In the genomic region with DNA sequence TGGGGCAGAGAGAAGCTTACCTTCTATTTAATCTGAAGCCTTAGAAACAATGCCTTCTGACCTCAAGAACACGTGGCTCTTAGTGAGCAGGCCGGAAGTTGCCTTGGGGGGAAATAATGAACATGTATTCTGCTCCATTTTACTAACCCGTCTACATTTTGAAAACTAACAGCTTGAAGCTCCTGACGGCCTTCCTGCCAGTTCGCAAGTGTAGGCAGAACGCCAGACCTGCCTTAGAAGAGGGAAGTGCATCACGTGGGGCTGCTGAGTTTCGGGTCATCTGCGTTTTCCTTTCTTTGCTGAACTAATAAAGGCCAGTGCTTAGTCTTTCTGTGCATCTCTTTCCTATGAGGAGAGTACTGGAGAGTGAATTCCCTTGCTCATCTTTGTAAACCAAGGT, we compare ENCODE assay signal across 9 mouse cellular contexts. TPM values are rescaled to one million over a fixed set of nuclear protein-coding genes. Genes with fewer than 3 reads are reported as not detected.
DNase-seq lines count a peak whose midpoint lies in the region; ATAC-seq and TF ChIP-seq lines count a peak whose summit lies in the region.
"Had no signal": no experiment of that assay in that cellular context is flagged by ENCODE, and none has a peak within 500 bp of the region (broad histone marks: within the 10 kb centered on the region; RNA-seq: fewer than 3 reads in every experiment).

No protein-coding gene starts in this region.

- no peak overlapping the region for H3K4me2 ChIP-seq in embryonic facial prominence, embryonic 14.5 days (ENCODE audit: low read depth, low read length)
- no peak overlapping the region for H3K4me2 ChIP-seq in intestine, postnatal 0 days (replicated peaks; ENCODE audit: low read depth)

- no peaks in the 10 kb centered on the region for H3K27me3 ChIP-seq in embryonic facial prominence, embryonic 14.5 days (replicated peaks; ENCODE audit: control insufficient read depth, insufficient read depth, low read length)
- H3K27me3 ChIP-seq in embryonic facial prominence, embryonic 10.5 days (replicated peaks; ENCODE audit: low read depth, poor library complexity, severe bottlenecking), result no peaks in the 10 kb centered on the region
- no peaks in the 10 kb centered on the region for H3K27me3 ChIP-seq in cerebellum, adult 2 months (ENCODE audit: control insufficient read depth, insufficient read depth, low read length)
- H3K27me3 ChIP-seq in intestine, postnatal 0 days (replicated peaks; ENCODE audit: control insufficient read depth, insufficient read depth, low read length), result no peaks in the 10 kb centered on the region

- peak; percentile 30 for DNase-seq in embryonic facial prominence, embryonic 14.5 days (ENCODE audit: low spot score)
- DNase-seq in embryonic facial prominence, embryonic 10.5 days (ENCODE audit: low spot score), result no peak
- DNase-seq in CD4-positive, CD25-positive, alpha-beta regulatory T cell, adult 2 months (ENCODE audit: low read depth, low spot score), result peak; percentile 52
- DNase-seq in heart, postnatal 36 days, result peak; percentile 47 to 67
- DNase-seq in monocyte, adult 2 months (ENCODE audit: low read depth in 1 of 2, low spot score in 2 of 2), result peak; percentile 56 to 70
- no peak for DNase-seq in cerebellum, adult 2 months
- no peak for DNase-seq in left cerebral cortex, adult 2 months (ENCODE audit: extremely low spot score in 1 of 2, low spot score in 2 of 2)

- no peaks in the 10 kb centered on the region for H3K36me3 ChIP-seq in embryonic facial prominence, embryonic 14.5 days (ENCODE audit: control insufficient read depth, insufficient read depth, low read length)
- H3K36me3 ChIP-seq in embryonic facial prominence, embryonic 10.5 days (replicated peaks), result no peaks in the 10 kb centered on the region
- no peaks in the 10 kb centered on the region for H3K36me3 ChIP-seq in intestine, postnatal 0 days (ENCODE audit: control insufficient read depth, insufficient read depth)

- H3K4me3 ChIP-seq in embryonic facial prominence, embryonic 14.5 days (ENCODE audit: low read depth, low read length), result no peak overlapping the region
- H3K4me3 ChIP-seq in embryonic facial prominence, embryonic 10.5 days, result no peak overlapping the region
- H3K4me3 ChIP-seq in cerebellum, adult 2 months (replicated peaks; ENCODE audit: insufficient read depth, low read depth, low read length), result no peak overlapping the region
- H3K4me3 ChIP-seq in left cerebral cortex, adult 2 months, result no peak overlapping the region
- H3K4me3 ChIP-seq in intestine, postnatal 0 days (ENCODE audit: low read depth, low read length), result no peak overlapping the region

- no peaks in the 10 kb centered on the region for H3K4me1 ChIP-seq in embryonic facial prominence, embryonic 14.5 days (ENCODE audit: control insufficient read depth, insufficient read depth, low read length)
- H3K4me1 ChIP-seq in embryonic facial prominence, embryonic 10.5 days, result no peaks in the 10 kb centered on the region
- no peaks in the 10 kb centered on the region; the same call in 1 of the 2 replicates for H3K4me1 ChIP-seq in cerebellum, adult 2 months (ENCODE audit: control insufficient read depth, insufficient read depth, low read length)
- H3K4me1 ChIP-seq in intestine, postnatal 0 days (replicated peaks; ENCODE audit: control insufficient read depth, insufficient read depth, low read length), result no peaks in the 10 kb centered on the region

- WGBS in embryonic facial prominence, embryonic 14.5 days, result 64% methylated on average over 9 of the region's 9 CpGs
- 82% methylated on average over 9 of the region's 9 CpGs for WGBS in embryonic facial prominence, embryonic 10.5 days
- 14% methylated on average over 9 of the region's 9 CpGs for WGBS in cerebellum, adult 2 months
- WGBS in intestine, postnatal 0 days, result 55% methylated on average over 9 of the region's 9 CpGs

- intact Hi-C loops in heart, postnatal 36 days (cut with DNase I), result no loop called here
- intact Hi-C loops in left cerebral cortex, adult 2 months (cut with DNase I), result no loop called here

- no peak overlapping the region for H3K27ac ChIP-seq in embryonic facial prominence, embryonic 14.5 days (replicated peaks; ENCODE audit: low read depth, low read length)
- no peak overlapping the region for H3K27ac ChIP-seq in embryonic facial prominence, embryonic 10.5 days (replicated peaks)
- H3K27ac ChIP-seq in cerebellum, adult 2 months (ENCODE audit: insufficient read depth, low read length), result no peak overlapping the region
- H3K27ac ChIP-seq in left cerebral cortex, adult 2 months, result no peak overlapping the region
- H3K27ac ChIP-seq in intestine, postnatal 0 days (ENCODE audit: low read depth, low read length), result no peak overlapping the region

- no peak overlapping the region for H3K9ac ChIP-seq in embryonic facial prominence, embryonic 14.5 days (ENCODE audit: low read depth, low read length)
- H3K9ac ChIP-seq in intestine, postnatal 0 days (ENCODE audit: low read depth, low read length), result no peak overlapping the region

- no peaks in the 10 kb centered on the region for H3K9me3 ChIP-seq in embryonic facial prominence, embryonic 14.5 days (ENCODE audit: control insufficient read depth, low read length)
- H3K9me3 ChIP-seq in embryonic facial prominence, embryonic 10.5 days, result no peaks in the 10 kb centered on the region
- no peaks in the 10 kb centered on the region for H3K9me3 ChIP-seq in intestine, postnatal 0 days (ENCODE audit: control insufficient read depth)

- no peak for TF ChIP-seq POLR2A in cerebellum, adult 2 months (IDR thresholded peaks at IDR 0.05; ENCODE audit: borderline replicate concordance, insufficient read depth, low read length)

- no peak for TF ChIP-seq CTCF in cerebellum, adult 2 months (IDR thresholded peaks at IDR 0.05; ENCODE audit: borderline replicate concordance, insufficient read depth, low read depth, low read length)
- no peak for TF ChIP-seq CTCF in left cerebral cortex, adult 2 months (IDR thresholded peaks at IDR 0.05)
- no peak for TF ChIP-seq CTCF in intestine, postnatal 0 days (IDR thresholded peaks at IDR 0.05; ENCODE audit: low read depth)

- no peak for ATAC-seq in embryonic facial prominence, embryonic 14.5 days (ENCODE audit: low read depth)
- ATAC-seq in intestine, postnatal 0 days, result no peak

RNA-seq across cellular contexts. Expression of a gene that starts 19.1 kb away (rescaled TPM):
- 1.2 and 1.7 TPM in 2 replicates for polyA plus RNA-seq in embryonic facial prominence, embryonic 14.5 days (2014; fragmentation: Nextera tagmentation; extraction: Ambion mirVana)
- polyA plus RNA-seq in embryonic facial prominence, embryonic 10.5 days (2016; fragmentation: Nextera tagmentation; extraction: Ambion mirVana), result not detected in 2 replicates
- total RNA-seq in heart, postnatal 36 days (2021), result not detected
- 0.40 and 0.65 TPM in 2 replicates for polyA plus RNA-seq in cerebellum, adult 2 months (2012; rRNA removed)
- total RNA-seq in left cerebral cortex, adult 2 months (2021), result under 1 TPM in 1 of 2 experiments, not detected in 1; 0.95 TPM
- 0.93 and 1.7 TPM in 2 replicates for polyA plus RNA-seq in intestine, postnatal 0 days (2015; fragmentation: Nextera tagmentation; extraction: Ambion mirVana)
- total RNA-seq: left cerebral cortex, postnatal 25 days had no signal

RNA-seq across cellular contexts. Expression of a gene that starts 26.1 kb away (rescaled TPM):
- polyA plus RNA-seq in embryonic facial prominence, embryonic 14.5 days (2014; fragmentation: Nextera tagmentation; extraction: Ambion mirVana), result 3.0 and 3.6 TPM in 2 replicates
- 4.5 and 4.7 TPM in 2 replicates for polyA plus RNA-seq in embryonic facial prominence, embryonic 10.5 days (2016; fragmentation: Nextera tagmentation; extraction: Ambion mirVana)
- total RNA-seq in heart, postnatal 36 days (2021), result 10 to 100 TPM in 1 of 2 experiments, 1 to 10 TPM in 1; 10.0 to 14.3 TPM
- polyA plus RNA-seq in cerebellum, adult 2 months (2012; rRNA removed), result 34.0 and 39.5 TPM in 2 replicates
- 10 to 100 TPM; 52.8 to 57.0 TPM for total RNA-seq in left cerebral cortex, adult 2 months (2021)
- polyA plus RNA-seq in intestine, postnatal 0 days (2015; fragmentation: Nextera tagmentation; extraction: Ambion mirVana), result 1.7 and 2.0 TPM in 2 replicates

Comparison
In these comparisons a context has a peak if more than half of its experiments do, and no peak if none do; other contexts are left out.
1. DNase-seq: peak in embryonic facial prominence, embryonic 14.5 days (single experiment), CD4-positive, CD25-positive, alpha-beta regulatory T cell, adult 2 months (single experiment), heart, postnatal 36 days (2 of 2) and monocyte, adult 2 months (2 of 2); none in embryonic facial prominence, embryonic 10.5 days (single experiment), cerebellum, adult 2 months (0 of 2) and left cerebral cortex, adult 2 months (0 of 2).